Mouse (Mus musculus): Measurements from ENCODE around the gene Gm3250.
"Not testable (repeated sequence)": the region's sequence is repeated elsewhere in the genome, so short reads cannot be mapped to it uniquely, and the experiment has no call there.

Gm3250 gene

GRCm38 (mm10) chr10:77750686-77751085 lies 31.7 kb downstream of the Gm3250 start:
- DNase-seq: not testable (repeated sequence)

GRCm38 (mm10) chr10:77741924-77742688 lies 40.2 kb downstream of the Gm3250 start, which contains the start of gene Gm18596:
Gm18596 (minus strand) TSS chr10:77742638.
- not testable (repeated sequence) for DNase-seq

GRCm38 (mm10) chr10:77738929-77739328 lies 43.4 kb downstream of the Gm3250 start:
- no peak for DNase-seq

- no peak for DNase-seq
These were observed 46.4 kb downstream of the Gm3250 start for GRCm38 (mm10) chr10:77735928-77736327.
